Mouse (Mus musculus): ENCODE measurements around the gene Grip1. TPM values are rescaled to one million over a fixed set of nuclear protein-coding genes. Genes with fewer than 3 reads are reported as not detected.

The Grip1 gene
- total and polyA plus RNA-seq, 2 experiments from 2014 or later, result 14.3 to 31.2 TPM

DNA sequence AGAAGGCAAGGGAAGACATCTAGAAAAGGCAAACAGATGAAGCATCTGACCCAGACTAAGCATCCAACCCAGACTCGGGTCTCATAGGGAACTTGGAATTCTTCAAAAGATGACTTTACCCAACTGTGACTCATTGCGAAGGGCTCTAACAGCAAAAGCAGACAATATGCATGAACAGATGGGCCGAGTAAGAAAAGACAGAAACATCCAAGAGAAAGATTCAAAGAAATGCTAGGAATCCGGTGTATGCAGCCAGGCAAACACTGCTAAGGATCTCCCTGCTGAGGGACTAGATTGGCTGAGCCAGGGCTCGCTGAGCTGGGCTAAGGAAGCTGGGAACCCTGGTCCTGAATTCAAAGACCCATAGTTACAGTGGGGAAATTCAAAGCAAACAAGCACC, 94.2 kb downstream of the Grip1 start:
- Histone ChIP-seq H3K9ac (replicated peaks; ENCODE audit: low read length) (no peak overlapping the region), H3K4me3 (ENCODE audit: low read length) (no peak overlapping the region), H3K4me1 (ENCODE audit: insufficient read depth, low read length) (no peaks in the 10 kb centered on the region), H3K9me3 (ENCODE audit: low read length) (no peaks in the 10 kb centered on the region), H3K27ac (no peak overlapping the region), H3K36me3 (ENCODE audit: insufficient read depth, low read length) (no peaks in the 10 kb centered on the region), H3K27me3 (ENCODE audit: insufficient read depth, low read length) (no peaks in the 10 kb centered on the region), H3K4me2 (ENCODE audit: low read depth, low read length) (no peak overlapping the region)
- TF ChIP-seq CTCF (IDR thresholded peaks at IDR 0.05; ENCODE audit: low read depth), result no peak
- no peak for ATAC-seq
- WGBS, result 83% methylated on average over 5 of the region's 5 CpGs
- DNase-seq (ENCODE audit: low spot score), result no peak

DNA sequence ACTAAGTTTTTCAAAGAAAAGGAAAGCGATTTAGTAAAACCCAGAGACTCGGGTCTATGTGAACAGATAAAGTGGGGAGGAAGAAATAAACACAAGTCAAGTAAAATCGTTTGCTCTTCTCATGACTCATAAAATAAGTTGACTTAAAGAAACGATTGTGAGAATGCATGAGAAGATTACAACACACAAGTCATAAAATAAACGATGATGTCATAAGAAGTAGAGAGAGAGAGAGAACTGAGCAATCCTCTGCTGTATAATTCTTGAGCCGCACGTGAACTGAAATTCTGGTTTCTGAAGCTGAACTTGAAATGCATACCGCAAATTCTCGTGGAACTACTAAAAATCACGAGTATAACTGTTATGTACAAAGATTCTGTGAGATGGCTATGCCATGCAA, 95.1 kb downstream of the Grip1 start:
- Histone ChIP-seq H3K9me3 (ENCODE audit: low read length) (no peaks in the 10 kb centered on the region), H3K27ac (no peak overlapping the region), H3K27me3 (ENCODE audit: insufficient read depth, low read length) (no peaks in the 10 kb centered on the region), H3K4me1 (ENCODE audit: insufficient read depth, low read length) (no peaks in the 10 kb centered on the region), H3K36me3 (ENCODE audit: insufficient read depth, low read length) (no peaks in the 10 kb centered on the region), H3K9ac (replicated peaks; ENCODE audit: low read length) (no peak overlapping the region), H3K4me2 (ENCODE audit: low read depth, low read length) (no peak overlapping the region), H3K4me3 (ENCODE audit: low read length) (no peak overlapping the region)
- TF ChIP-seq CTCF (IDR thresholded peaks at IDR 0.05; ENCODE audit: low read depth), result no peak
- 94% methylated on average over 10 of the region's 10 CpGs for WGBS
- DNase-seq (ENCODE audit: low spot score) (no peak), ATAC-seq (no peak)

DNA sequence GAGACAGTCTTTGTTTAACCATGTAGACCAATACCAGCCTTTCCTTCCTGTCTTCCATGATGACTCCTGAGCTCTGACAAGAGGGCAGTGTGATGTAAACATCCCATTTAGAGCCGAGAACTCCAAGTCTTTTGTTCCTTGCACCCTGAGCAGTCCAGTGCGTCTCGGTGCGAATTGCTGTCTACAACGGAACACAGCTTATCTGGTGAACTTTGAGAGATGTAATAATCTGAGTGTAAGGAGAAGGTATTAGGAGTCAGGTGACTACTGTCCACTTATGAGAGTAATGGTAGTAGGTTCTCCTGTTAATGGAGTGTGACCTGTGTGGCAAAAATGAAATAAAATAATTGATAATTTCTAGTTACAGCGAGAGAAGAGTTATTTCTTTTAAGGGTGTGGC, 97.0 kb downstream of the Grip1 start:
- WGBS, result 81% methylated on average over 6 of the region's 6 CpGs
- no peak overlapping the region for H3K27ac ChIP-seq
- no peaks in the 10 kb centered on the region for H3K4me1 ChIP-seq (ENCODE audit: insufficient read depth, low read length)
- DNase-seq (ENCODE audit: low spot score), result no peak
- no peak overlapping the region for H3K9ac ChIP-seq (replicated peaks; ENCODE audit: low read length)
- no peak overlapping the region for H3K4me3 ChIP-seq (ENCODE audit: low read length)
- no peaks in the 10 kb centered on the region for H3K27me3 ChIP-seq (ENCODE audit: insufficient read depth, low read length)
- no peak for ATAC-seq
- H3K9me3 ChIP-seq (ENCODE audit: low read length), result no peaks in the 10 kb centered on the region
- no peak overlapping the region for H3K4me2 ChIP-seq (ENCODE audit: low read depth, low read length)
- TF ChIP-seq CTCF (IDR thresholded peaks at IDR 0.05; ENCODE audit: low read depth), result no peak
- H3K36me3 ChIP-seq (ENCODE audit: insufficient read depth, low read length), result no peaks in the 10 kb centered on the region

DNA sequence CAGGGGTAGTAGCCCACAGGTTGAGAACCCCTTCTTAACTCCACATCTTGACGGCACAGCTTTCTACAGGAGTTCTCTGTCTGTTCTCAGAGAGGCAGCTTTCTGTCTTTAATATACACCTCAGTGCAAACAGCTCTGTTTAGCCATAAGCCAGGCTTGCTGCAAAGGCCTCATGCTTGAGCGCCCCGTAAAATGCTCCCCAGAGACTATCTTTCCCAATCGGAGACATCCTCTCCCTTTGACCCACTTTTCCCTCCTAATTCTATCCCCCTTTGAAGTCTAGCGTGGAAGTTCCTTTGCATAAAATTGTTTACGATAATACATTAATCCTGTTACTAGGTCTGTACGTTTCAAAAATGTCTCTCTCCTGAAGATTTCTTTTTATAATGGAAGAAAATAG, 102.7 kb downstream of the Grip1 start:
- no peak overlapping the region for H3K27ac ChIP-seq
- peak; percentile 42 for DNase-seq (ENCODE audit: low spot score)
- WGBS, result 63% methylated on average over 7 of the region's 7 CpGs
- no peak for ATAC-seq
- H3K4me2 ChIP-seq (ENCODE audit: low read depth, low read length), result no peak overlapping the region
- H3K27me3 ChIP-seq (ENCODE audit: insufficient read depth, low read length), result no peaks in the 10 kb centered on the region
- no peak overlapping the region for H3K9ac ChIP-seq (replicated peaks; ENCODE audit: low read length)
- H3K4me3 ChIP-seq (ENCODE audit: low read length), result no peak overlapping the region
- TF ChIP-seq CTCF (IDR thresholded peaks at IDR 0.05; ENCODE audit: low read depth), result no peak
- no peaks in the 10 kb centered on the region for H3K36me3 ChIP-seq (ENCODE audit: insufficient read depth, low read length)
- H3K4me1 ChIP-seq (ENCODE audit: insufficient read depth, low read length), result no peaks in the 10 kb centered on the region
- H3K9me3 ChIP-seq (ENCODE audit: low read length), result no peaks in the 10 kb centered on the region

DNA sequence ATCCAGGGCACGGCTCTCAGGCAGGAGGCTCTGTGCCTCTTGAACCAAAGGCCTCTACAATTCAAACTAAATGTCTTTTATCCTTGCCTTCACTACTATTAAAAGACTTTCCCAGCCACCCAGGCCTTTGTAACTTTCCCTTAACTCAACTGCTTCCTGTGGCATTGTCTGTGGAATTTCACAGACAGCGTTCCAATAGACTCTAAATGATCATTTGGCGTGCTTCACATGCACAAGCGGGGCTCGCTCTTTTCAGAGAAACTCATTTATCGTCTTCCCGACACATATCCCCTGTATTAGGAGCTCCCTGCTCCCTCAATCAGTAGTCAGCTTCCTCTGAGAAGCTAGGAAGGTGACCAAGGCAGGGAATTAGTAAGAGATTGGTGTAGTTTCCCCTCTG, 104.8 kb downstream of the Grip1 start:
- Histone ChIP-seq H3K9ac (replicated peaks; ENCODE audit: low read length) (no peak overlapping the region), H3K4me2 (ENCODE audit: low read depth, low read length) (no peak overlapping the region), H3K4me3 (ENCODE audit: low read length) (no peak overlapping the region), H3K4me1 (ENCODE audit: insufficient read depth, low read length) (no peaks in the 10 kb centered on the region), H3K27ac (0 out of 2 replicates have a peak overlapping the region, but pooled peaks have one; percentile 15), H3K9me3 (ENCODE audit: low read length) (no peaks in the 10 kb centered on the region), H3K36me3 (ENCODE audit: insufficient read depth, low read length) (no peaks in the 10 kb centered on the region), H3K27me3 (ENCODE audit: insufficient read depth, low read length) (no peaks in the 10 kb centered on the region)
- ATAC-seq (no peak), DNase-seq (ENCODE audit: low spot score) (peak; percentile 27)
- 61% methylated on average over 7 of the region's 7 CpGs for WGBS
- no peak for TF ChIP-seq CTCF (IDR thresholded peaks at IDR 0.05; ENCODE audit: low read depth)

DNA sequence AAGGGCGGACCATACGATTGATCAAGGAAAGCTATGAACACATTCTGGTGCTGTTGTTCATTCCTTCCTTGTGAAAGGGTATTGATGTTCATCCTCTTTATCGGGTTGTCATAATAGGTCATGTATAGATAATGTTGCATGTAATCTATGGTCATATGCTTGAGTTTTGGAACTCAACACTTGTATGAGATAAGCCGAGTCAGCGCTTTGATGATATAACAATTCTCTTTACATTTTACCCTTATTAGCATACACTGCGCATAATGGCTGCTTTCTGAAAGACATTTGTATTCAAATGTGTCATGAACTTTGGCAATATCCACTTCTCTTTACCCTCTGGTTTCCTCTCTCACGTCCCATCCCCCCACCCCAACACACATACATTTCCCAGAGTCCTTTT, 111.2 kb downstream of the Grip1 start:
- 94% methylated on average over 7 of the region's 7 CpGs for WGBS
- Histone ChIP-seq H3K4me1 (ENCODE audit: insufficient read depth, low read length) (no peaks in the 10 kb centered on the region), H3K9me3 (ENCODE audit: low read length) (no peaks in the 10 kb centered on the region), H3K36me3 (ENCODE audit: insufficient read depth, low read length) (no peaks in the 10 kb centered on the region), H3K9ac (replicated peaks; ENCODE audit: low read length) (no peak overlapping the region), H3K4me2 (ENCODE audit: low read depth, low read length) (no peak overlapping the region), H3K4me3 (ENCODE audit: low read length) (no peak overlapping the region), H3K27ac (no peak overlapping the region), H3K27me3 (ENCODE audit: insufficient read depth, low read length) (no peaks in the 10 kb centered on the region)
- TF ChIP-seq CTCF (IDR thresholded peaks at IDR 0.05; ENCODE audit: low read depth), result no peak
- ATAC-seq (no peak), DNase-seq (ENCODE audit: low spot score) (no peak)

DNA sequence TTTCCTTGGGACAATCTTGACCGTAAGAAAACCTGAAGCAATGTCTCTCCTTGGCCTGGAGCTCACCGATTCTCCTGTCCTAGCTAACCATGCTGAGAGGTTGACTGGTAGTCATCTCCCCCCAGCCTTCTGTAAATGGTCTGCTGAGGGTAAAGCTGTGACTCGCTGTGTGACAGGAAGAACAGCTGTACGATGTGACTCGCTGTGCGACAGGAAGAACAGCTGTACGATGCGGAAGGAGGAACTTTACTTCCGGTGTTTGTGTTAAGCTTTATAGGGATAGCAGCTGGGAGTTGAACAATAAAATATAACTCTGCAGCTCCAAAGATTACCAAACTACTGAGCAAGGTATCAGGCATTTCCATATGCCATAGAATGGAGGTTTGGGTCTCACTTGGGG, 119.5 kb downstream of the Grip1 start:
- H3K4me3 ChIP-seq (ENCODE audit: low read length), result no peak overlapping the region
- H3K27ac ChIP-seq, result no peak overlapping the region
- no peaks in the 10 kb centered on the region for H3K4me1 ChIP-seq (ENCODE audit: insufficient read depth, low read length)
- no peak for DNase-seq (ENCODE audit: low spot score)
- no peaks in the 10 kb centered on the region for H3K9me3 ChIP-seq (ENCODE audit: low read length)
- no peaks in the 10 kb centered on the region for H3K27me3 ChIP-seq (ENCODE audit: insufficient read depth, low read length)
- WGBS, result 92% methylated on average over 9 of the region's 9 CpGs
- TF ChIP-seq CTCF (IDR thresholded peaks at IDR 0.05; ENCODE audit: low read depth), result no peak
- H3K36me3 ChIP-seq (ENCODE audit: insufficient read depth, low read length), result no peaks in the 10 kb centered on the region
- H3K9ac ChIP-seq (replicated peaks; ENCODE audit: low read length), result no peak overlapping the region
- no peak overlapping the region for H3K4me2 ChIP-seq (ENCODE audit: low read depth, low read length)
- ATAC-seq, result no peak

Data from hindbrain, postnatal 0 days (tissue).